Mouse (Mus musculus): Measurements from ENCODE around the gene Prkar1a. TPM values are rescaled to one million over a fixed set of nuclear protein-coding genes. Genes with fewer than 3 reads are reported as not detected.

Gene Prkar1a
- 185 and 244 TPM in 2 replicates for total RNA-seq (2023)

GRCm38 (mm10) chr11:109649206-109649605, at the start of gene Prkar1a:
Gene Prkar1a, plus strand, starts transcription at chr11:109649405.

DNA sequence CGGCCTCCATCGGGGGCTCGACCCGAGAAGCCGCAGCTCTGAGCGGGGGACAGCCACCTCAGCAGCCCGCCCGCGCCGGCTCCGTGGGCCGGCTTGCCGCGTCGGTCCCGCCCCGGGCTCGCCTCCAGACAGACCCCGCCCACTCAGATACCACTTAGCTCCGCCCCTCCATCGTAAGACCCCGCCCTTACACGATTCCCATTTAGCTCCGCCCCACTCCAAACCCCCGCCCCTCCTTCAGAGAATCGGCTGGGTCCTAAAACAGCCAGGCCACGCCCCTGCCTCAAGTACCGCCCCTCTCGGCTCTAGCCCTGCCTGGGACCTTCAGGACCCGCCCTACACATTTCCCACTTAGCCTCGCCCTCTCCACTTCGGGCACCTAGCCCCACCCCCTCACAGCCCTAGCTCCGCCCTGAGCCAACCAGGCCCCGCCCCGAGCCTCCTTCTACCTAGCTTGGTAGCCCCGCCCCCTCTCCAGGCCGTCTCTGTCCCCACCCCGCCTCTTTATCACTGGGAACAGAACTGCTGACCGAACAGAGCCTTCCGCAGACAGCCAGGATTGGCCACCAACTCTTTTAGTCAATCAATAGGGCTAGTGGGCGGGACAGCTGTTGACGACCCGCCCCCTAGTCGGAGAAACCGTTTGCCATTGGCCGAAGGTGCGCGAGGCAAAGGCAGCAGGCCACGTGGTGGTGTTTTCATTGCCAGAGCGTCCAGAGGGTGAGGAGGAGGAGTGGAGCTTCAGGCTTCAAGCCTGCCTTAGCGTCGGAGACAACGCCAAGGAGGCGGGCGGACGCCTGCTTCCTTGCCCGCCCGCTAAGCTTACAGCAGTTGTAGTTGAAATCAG, 37.7 kb upstream of the Prkar1a start, which contains the start of gene Wipi1:
TSS of gene Wipi1 (minus strand) at position 665 of the 847 bp plus-strand sequence.

Other genes with a start within 250 kb of the Prkar1a start
- gene 9930022D16Rik, start 235.5 kb upstream of the Prkar1a start, total RNA-seq (2023), result 0.18 and 0.38 TPM in 2 replicates
- gene Amz2, start 223.5 kb upstream of the Prkar1a start, total RNA-seq (2023), result 14.2 and 15.7 TPM in 2 replicates
- gene Arsg, start 176.0 kb upstream of the Prkar1a start, total RNA-seq (2023), result 44.8 and 65.3 TPM in 2 replicates
- 67.6 and 85.6 TPM in 2 replicates for gene Slc16a6, start 175.8 kb upstream of the Prkar1a start, total RNA-seq (2023)
- gene Wipi1, start 37.4 kb upstream of the Prkar1a start, total RNA-seq (2023), result 39.4 and 47.6 TPM in 2 replicates
- not detected in 2 replicates for gene Fam20a, start 72.9 kb downstream of the Prkar1a start, total RNA-seq (2023)
- gene 1700012B07Rik, start 178.6 kb downstream of the Prkar1a start, total RNA-seq (2023), result not detected in 2 replicates